Mouse (Mus musculus) retina, embryonic 14.5 days (tissue): ENCODE measurements around the gene Rps27.

ENCODE experiments used
- DNase-seq: peaks from one replicate; pipeline ENCODE4 v3.0.0-alpha.2; 2015; ENCODE audit warnings: low spot score

Rps27 gene

GRCm38 (mm10) chr3:90231507-90232333, 18.3 kb upstream of the Rps27 start, which contains the start of gene Jtb:
Gene Jtb, plus strand, starts transcription at chr3:90231597.
- DNase-seq: peak; percentile 93

- DNase-seq: no peak
Measured at GRCm38 (mm10) chr3:90231075-90231474, 17.6 kb upstream of the Rps27 start.

GRCm38 (mm10) chr3:90224331-90224730, 10.9 kb upstream of the Rps27 start:
- no peak for DNase-seq

- DNase-seq: no peak
Measured at GRCm38 (mm10) chr3:90222941-90223340, 9.5 kb upstream of the Rps27 start.

DNA sequence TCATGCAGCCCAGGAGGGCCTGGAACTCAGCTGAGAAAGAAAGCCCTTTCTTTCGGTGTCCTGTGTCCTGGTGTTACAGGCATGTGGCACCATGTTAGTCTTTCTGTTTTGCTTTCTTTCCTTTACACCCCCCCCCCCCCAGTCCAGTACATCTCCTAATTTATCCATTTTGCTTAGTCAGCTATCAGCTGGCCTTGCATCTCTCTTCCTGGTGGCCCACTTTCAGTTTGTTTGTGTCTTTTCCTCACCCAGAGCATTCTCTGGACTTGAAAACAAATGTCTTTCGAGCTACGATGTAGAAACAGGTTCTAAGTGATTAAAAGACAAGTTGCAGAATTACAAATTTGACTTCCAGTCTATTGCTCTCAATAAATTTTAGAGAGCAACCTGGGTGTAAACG, 9.0 kb upstream of the Rps27 start:
- no peak for DNase-seq

DNA sequence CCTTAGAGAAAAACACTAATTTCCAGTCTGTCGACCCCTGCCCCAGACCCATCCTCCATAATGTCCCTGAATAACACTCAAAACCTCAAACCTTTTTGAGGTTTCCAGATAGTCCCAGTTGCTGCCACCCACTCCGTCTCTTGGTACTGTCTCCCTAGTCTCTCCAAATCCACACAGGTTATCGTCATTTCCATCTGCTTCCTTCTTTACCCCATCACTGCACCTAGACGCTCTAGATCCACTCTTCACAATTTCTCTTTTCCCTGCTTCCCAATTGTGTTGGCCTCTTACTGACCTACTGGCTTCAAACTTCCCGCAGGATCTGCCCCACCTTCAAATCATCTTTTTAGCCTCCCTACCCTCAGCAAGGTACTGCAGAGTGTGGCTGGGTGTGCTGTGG, 7.7 kb upstream of the Rps27 start:
- no peak for DNase-seq

- peak; percentile 65 for DNase-seq
Measured at GRCm38 (mm10) chr3:90220531-90220951, 7.1 kb upstream of the Rps27 start.

DNA sequence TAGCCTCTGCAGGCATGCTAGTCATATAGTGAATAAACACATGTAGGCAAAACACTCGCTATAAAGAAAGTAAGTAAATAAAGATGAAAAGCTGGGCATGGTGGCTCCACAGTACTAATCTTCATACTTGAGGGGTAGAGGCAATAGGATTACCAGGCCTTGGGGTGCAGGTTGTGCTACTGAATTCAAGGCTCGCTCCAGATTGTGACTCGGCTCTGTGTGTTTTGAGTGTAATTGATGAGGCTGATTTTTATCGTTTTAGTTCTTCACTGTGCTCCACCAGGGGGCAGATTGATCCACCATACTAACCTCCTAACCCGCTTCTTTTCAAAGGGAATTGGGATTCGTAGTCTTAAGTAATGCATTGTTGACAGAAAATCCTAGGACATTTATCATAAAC, 6.6 kb upstream of the Rps27 start:
- peak; percentile 85 for DNase-seq

DNA sequence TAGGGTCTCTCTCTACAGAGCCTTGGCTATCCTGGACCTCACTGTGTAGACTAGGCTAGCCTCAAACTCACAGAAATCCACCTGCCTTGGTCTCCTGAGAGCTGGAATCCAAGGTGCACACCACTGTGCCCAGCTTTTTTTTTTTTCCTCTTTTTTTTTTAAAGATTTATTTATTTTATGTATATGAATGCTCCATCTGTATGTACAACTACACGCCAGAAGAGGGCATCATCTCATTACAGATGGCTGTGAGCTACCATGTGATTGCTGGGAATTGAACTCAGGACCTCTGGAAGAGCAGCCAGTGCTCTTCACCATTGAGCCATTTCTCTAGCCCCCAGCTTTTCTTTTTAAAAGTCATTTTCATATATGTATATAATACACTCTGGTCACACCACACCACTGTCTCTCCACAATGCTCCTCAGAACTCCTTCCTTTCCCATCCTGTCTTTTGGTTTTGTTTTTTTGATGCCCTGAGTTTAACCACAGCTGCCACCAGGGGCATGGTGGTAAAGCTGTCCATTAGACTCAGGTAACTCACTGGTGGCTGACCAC, 2.5 kb upstream of the Rps27 start:
- DNase-seq: peak; percentile 19

DNA sequence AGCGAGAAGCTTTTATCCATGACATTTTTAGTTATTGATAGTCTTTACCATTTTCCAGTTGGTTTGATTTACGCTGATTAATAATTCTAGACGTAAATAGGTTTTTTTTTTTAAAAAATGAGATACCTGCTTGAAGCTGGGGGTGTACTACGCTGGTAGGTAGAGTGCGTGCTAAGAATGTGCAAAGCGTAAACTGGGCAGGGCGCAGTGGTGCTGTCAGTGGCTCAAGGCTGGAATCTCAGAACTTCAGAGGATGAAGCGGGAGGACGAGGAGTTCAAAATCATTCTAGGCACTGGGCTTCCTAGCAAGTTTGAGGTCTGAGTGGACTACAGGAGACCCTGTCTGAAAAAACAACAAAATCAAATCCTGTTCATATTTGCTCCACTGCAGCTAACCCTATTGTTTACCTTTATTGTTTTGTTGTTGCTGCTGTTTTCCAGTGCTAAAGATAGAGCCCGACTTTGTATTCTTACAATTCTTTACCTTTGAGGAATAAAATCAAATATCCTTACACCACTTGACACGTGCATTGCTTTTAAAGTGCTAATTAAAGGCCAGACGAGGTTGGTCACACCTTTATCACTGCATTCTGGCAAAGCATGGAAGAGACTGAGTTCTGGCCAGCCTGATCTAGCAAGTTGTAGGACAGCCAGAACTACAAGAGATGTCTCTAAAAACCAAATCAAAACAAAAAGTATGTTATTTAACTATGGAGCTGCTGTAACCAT, 669 bp upstream of the Rps27 start:
- peak; percentile 35 for DNase-seq

- no peak for DNase-seq
Measured at GRCm38 (mm10) chr3:90212723-90213122, 728 bp downstream of the Rps27 start.

DNA sequence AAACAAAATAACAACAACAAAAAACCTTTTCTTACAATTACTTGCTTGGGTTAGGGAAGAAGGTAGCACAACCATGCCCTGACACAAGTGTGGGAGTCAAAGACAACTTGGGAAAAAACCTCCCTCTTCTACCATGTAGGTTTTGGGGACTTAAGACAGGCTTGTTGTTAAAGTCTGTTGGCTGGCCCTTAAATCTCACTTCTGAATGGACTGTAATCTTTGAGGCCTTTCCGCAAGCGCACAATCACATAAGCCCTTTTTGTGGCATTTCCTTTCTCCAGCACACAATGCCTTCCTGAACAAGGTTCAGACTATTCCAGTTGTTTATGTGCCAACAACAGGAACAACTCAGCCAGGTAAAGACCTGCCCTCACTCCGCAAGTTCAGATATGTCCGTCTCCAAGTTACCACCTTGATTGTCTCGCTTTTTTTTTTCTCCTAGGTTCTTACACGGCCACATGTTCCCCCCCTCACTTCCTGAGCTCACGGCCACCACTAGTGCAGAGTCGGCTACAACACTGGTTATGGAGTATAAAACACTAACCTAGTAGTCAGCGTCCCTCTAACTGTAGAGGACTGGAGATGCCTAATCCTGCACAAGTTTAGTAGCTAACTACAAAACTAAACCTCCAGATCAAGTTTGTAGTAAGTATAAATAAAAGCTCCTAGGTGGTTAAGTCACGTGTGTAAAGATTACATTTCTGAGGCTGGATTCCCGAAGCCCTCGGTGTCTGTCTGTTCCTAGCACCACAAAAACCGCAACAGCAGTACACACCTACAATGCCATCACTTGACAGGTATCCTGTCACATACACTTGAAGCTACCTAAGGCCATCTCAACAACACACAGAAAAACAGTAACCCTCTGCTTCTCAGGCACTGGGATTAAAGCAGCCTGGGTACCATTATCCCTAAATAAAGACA, 1.7 kb downstream of the Rps27 start:
- DNase-seq: no peak

DNA sequence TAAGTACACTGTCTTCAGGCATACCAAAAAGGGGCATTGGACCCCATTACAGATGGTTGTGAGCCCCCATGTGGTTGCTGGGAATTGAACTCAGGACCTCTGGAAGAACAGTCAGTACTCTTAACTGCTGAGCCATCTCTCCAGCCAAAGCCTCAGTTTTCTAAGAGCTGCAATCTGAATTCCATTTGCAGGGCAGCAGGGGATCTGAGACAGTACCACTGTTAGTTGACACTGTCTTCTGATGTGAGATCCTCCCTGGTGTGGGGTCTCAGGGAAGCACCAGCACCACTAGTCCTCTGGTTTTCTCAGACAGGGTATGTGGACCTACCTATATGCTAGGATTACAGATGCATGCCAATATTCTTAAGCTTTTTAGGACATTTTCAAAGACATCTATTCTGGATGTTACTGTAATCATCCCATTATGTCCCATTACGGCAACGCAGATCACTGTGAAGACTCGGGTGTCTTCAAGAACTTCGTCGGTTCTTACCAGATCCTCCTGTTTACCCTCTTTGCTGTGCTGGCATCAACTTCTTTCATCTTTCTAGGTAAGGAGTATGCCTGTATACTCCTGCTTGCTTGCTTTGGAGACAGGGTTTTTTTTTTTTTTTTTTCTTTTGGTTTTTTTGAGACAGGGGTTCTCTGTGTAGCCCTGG, 3.4 kb downstream of the Rps27 start:
- DNase-seq: no peak

DNA sequence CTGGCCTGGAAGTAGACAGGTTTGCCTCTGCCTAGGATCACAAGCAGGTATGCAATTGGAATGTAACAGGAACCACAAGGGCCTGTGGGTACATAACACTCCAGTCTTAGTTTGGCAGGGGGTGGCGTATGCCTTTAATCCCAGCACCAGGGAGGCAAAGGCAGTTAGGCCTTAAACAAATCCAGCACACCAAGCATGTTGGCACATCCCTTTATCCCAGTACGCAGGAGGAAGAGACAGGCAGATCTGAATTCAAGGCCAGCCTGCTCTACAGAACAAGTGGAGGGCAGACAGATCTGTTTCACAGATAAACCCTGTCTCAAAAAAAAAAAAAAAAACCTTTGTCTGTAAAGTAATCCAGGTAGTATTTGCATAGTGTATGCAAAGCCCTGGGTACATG, 4.8 kb downstream of the Rps27 start:
- no peak for DNase-seq

DNA sequence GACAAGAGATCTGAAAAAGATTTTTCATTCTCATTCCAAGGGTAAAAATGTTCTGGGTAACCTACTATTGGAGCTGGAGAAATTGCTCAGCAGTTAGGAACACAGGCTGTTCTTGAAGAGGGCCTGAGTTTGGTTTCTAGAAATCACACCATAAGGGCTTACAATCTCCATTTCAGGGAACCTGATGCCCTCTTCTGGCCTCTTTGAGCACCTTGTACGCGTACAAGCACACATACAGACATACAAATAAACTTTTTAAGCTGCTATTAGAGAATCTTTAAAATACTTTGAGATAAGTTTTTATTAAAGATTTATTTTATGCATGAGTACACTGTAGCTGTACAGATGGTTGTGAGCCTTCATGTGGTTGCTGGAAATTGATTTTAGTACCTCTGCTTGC, 8.9 kb downstream of the Rps27 start:
- no peak for DNase-seq

GRCm38 (mm10) chr3:90203619-90204018, 9.8 kb downstream of the Rps27 start:
- DNase-seq: no peak

DNA sequence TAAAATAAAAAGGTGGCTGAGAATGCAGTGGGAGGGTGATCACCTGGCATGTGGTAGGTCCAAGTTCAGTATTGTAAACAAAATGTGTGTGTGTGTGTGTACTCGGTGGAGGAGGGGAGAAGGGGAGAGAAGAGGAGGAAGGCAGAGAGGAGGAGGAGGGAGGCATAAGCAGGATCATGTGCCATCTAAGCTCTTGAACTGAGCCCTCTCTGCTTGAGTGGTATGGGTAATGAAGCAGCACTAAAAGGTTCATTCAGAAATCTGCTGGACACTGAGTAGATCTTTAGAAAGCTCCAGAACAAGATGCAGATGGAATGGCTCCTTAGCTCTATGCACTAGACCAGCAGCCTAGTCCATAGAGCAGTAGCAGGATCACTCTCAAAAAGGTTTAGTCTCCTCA, 10.6 kb downstream of the Rps27 start:
- DNase-seq: peak; percentile 50

GRCm38 (mm10) chr3:90197548-90197947, 15.9 kb downstream of the Rps27 start:
- no peak for DNase-seq

GRCm38 (mm10) chr3:90195644-90196043, 17.8 kb downstream of the Rps27 start:
- DNase-seq: no peak

DNA sequence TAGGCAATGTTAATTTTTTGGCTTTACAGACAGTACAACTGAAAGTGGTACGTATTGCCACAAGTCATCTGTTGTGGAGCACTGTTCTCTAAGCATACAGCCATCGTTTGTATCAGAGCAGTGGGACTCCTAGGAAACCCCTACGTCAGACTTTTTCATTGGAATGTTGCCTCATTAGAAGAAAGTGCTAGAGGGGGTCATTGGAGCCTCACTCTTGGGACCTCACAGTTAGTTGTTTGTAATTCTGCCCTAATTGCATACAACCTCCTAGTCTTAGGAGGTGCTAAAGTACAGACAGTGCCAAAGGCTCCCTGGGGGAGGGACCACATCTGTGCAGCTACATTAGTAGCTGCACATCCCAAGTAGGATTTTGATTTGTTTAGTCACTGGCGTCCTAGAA, 18.7 kb downstream of the Rps27 start:
- peak; percentile 58 for DNase-seq

GRCm38 (mm10) chr3:90190859-90191510, 22.5 kb downstream of the Rps27 start:
- no peak for DNase-seq
